Comparison of ENCODE assay signal across 9 mouse cellular contexts in genomic region chr1:156539787-156540560, GRCm38 (mm10). TPM values are rescaled to one million over a fixed set of nuclear protein-coding genes. Genes with fewer than 3 reads are reported as not detected.
DNase-seq lines count a peak whose midpoint lies in the region; ATAC-seq lines count a peak whose summit lies in the region.
"Had no signal": no experiment of that assay in that cellular context is flagged by ENCODE, and none has a peak within 500 bp of the region (broad histone marks: within the 10 kb centered on the region; RNA-seq: fewer than 3 reads in every experiment).

No protein-coding gene starts in this region.

- peak; percentile 68; the same call in 1 of the 2 replicates for ATAC-seq in forebrain, embryonic 14.5 days
- ATAC-seq in liver, embryonic 16.5 days (ENCODE audit: low read depth) = 0 out of 2 replicates have a peak, but pooled peaks have one; percentile 24

- no peaks in the 10 kb centered on the region for H3K9me3 ChIP-seq in forebrain, embryonic 14.5 days (replicated peaks; ENCODE audit: control insufficient read depth, low read length)
- H3K9me3 ChIP-seq in forebrain, embryonic 10.5 days = no peaks in the 10 kb centered on the region
- no peaks in the 10 kb centered on the region for H3K9me3 ChIP-seq in liver, embryonic 16.5 days (replicated peaks; ENCODE audit: control insufficient read depth, low read length)
- H3K9me3 ChIP-seq: heart, embryonic 13.5 days had no signal

- H3K9ac ChIP-seq in forebrain, embryonic 14.5 days (ENCODE audit: low read length) = no peak overlapping the region
- H3K9ac ChIP-seq in liver, embryonic 16.5 days (ENCODE audit: low read depth, low read length) = no peak overlapping the region
- H3K9ac ChIP-seq: heart, embryonic 13.5 days had no signal

- H3K4me3 ChIP-seq in forebrain, embryonic 14.5 days (ENCODE audit: low read depth, low read length) = no peak overlapping the region
- H3K4me3 ChIP-seq in forebrain, embryonic 10.5 days = no peak overlapping the region
- H3K4me3 ChIP-seq in liver, embryonic 16.5 days (ENCODE audit: low read depth, low read length) = no peak overlapping the region
- H3K4me3 ChIP-seq: heart, embryonic 13.5 days had no signal

- H3K27ac ChIP-seq in forebrain, embryonic 14.5 days (ENCODE audit: low read depth, low read length) = no peak overlapping the region
- H3K27ac ChIP-seq in forebrain, embryonic 10.5 days = no peak overlapping the region
- no peak overlapping the region for H3K27ac ChIP-seq in liver, embryonic 16.5 days (ENCODE audit: low read length)
- H3K27ac ChIP-seq: heart, embryonic 13.5 days had no signal

- H3K36me3 ChIP-seq in forebrain, embryonic 14.5 days (ENCODE audit: control insufficient read depth, insufficient read depth, low read length) = no peaks in the 10 kb centered on the region
- H3K36me3 ChIP-seq in forebrain, embryonic 10.5 days (replicated peaks) = no peaks in the 10 kb centered on the region
- H3K36me3 ChIP-seq in liver, embryonic 16.5 days (ENCODE audit: control insufficient read depth, insufficient read depth) = no peaks in the 10 kb centered on the region
- H3K36me3 ChIP-seq: heart, embryonic 13.5 days had no signal

- no peaks in the 10 kb centered on the region for H3K27me3 ChIP-seq in forebrain, embryonic 14.5 days (replicated peaks; ENCODE audit: control insufficient read depth, insufficient read depth, low read length)
- H3K27me3 ChIP-seq in forebrain, embryonic 10.5 days (ENCODE audit: poor library complexity, severe bottlenecking) = no peaks in the 10 kb centered on the region
- no peaks in the 10 kb centered on the region for H3K27me3 ChIP-seq in liver, embryonic 16.5 days (ENCODE audit: control insufficient read depth, insufficient read depth, low read depth, low read length)
- H3K27me3 ChIP-seq: heart, embryonic 13.5 days had no signal

- H3K4me2 ChIP-seq in forebrain, embryonic 14.5 days (ENCODE audit: low read length) = no peak overlapping the region
- no peak overlapping the region for H3K4me2 ChIP-seq in liver, embryonic 16.5 days (ENCODE audit: low read depth, low read length)
- H3K4me2 ChIP-seq: heart, embryonic 13.5 days had no signal

- 52% methylated on average over 4 of the region's 4 CpGs for WGBS in forebrain, embryonic 14.5 days
- WGBS in forebrain, embryonic 10.5 days = 56% methylated on average over 4 of the region's 4 CpGs
- 34% methylated on average over 4 of the region's 4 CpGs for WGBS in liver, embryonic 16.5 days (ENCODE audit: insufficient replicate concordance)

- DNase-seq in forebrain, embryonic 14.5 days (ENCODE audit: low spot score) = peak; percentile 70
- no peak for DNase-seq in forebrain, embryonic 10.5 days (ENCODE audit: extremely low spot score, low spot score)
- DNase-seq in liver (no peak), NIH3T3 (ENCODE audit: low read depth) (peak; percentile 74)
- DNase-seq in layer of hippocampus, postnatal 10 days (ENCODE audit: low spot score in 2 of 2) = peak; percentile 30 to 37
- no peak for DNase-seq in yolk sac, embryonic 10.5 days (ENCODE audit: low spot score)
- DNase-seq in urinary bladder, postnatal 36 days (ENCODE audit: low spot score in 2 of 2) = no peak

- no peaks in the 10 kb centered on the region for H3K4me1 ChIP-seq in forebrain, embryonic 14.5 days (ENCODE audit: control insufficient read depth, insufficient read depth, low read length)
- peaks cover 4% of the 10 kb centered on the region for H3K4me1 ChIP-seq in forebrain, embryonic 10.5 days
- no peaks in the 10 kb centered on the region for H3K4me1 ChIP-seq in liver, embryonic 16.5 days (ENCODE audit: control insufficient read depth, low read depth, low read length)

RNA-seq across cellular contexts. Expression of gene Gm10031, which starts 16.2 kb away (rescaled TPM):
- polyA plus RNA-seq in forebrain, embryonic 14.5 days (2014; fragmentation: Nextera tagmentation; extraction: Ambion mirVana) = 0.67 and 1.0 TPM in 2 replicates
- polyA plus RNA-seq in forebrain, embryonic 10.5 days (2016; fragmentation: Nextera tagmentation; extraction: Ambion mirVana) = 0.20 and 0.56 TPM in 2 replicates
- polyA plus RNA-seq in liver, embryonic 16.5 days (2015; fragmentation: Nextera tagmentation; extraction: Ambion mirVana) = 0.14 and 0.22 TPM in 2 replicates
- total RNA-seq in layer of hippocampus, postnatal 10 days (2021) = 10 to 100 TPM; 40.4 to 48.0 TPM

RNA-seq across cellular contexts. Expression of gene Abl2, which starts 18.6 kb away (rescaled TPM):
- 5.7 and 8.0 TPM in 2 replicates for polyA plus RNA-seq in forebrain, embryonic 14.5 days (2014; fragmentation: Nextera tagmentation; extraction: Ambion mirVana)
- 4.8 and 5.0 TPM in 2 replicates for polyA plus RNA-seq in forebrain, embryonic 10.5 days (2016; fragmentation: Nextera tagmentation; extraction: Ambion mirVana)
- polyA plus RNA-seq in liver, embryonic 16.5 days (2015; fragmentation: Nextera tagmentation; extraction: Ambion mirVana) = 0.79 and 0.87 TPM in 2 replicates
- 10 to 100 TPM; 71.4 to 71.8 TPM for total RNA-seq in layer of hippocampus, postnatal 10 days (2021)

Comparison
In these comparisons a context has a peak if more than half of its experiments do, and no peak if none do; other contexts are left out.
1. DNase-seq: peak in forebrain, embryonic 14.5 days (single experiment), NIH3T3 (single experiment) and layer of hippocampus, postnatal 10 days (2 of 2); none in forebrain, embryonic 10.5 days (single experiment), liver (single experiment), yolk sac, embryonic 10.5 days (single experiment) and urinary bladder, postnatal 36 days (0 of 2).